Mouse (Mus musculus): ENCODE measurements around the gene Ntpcr.

GRCm38 (mm10) chr8:125726143-125726542, 3.6 kb upstream of the Ntpcr start:
- no peak for TF ChIP-seq EP300 (optimal IDR thresholded peaks at IDR 0.05)
- TF ChIP-seq CTCF (IDR thresholded peaks at IDR 0.05; ENCODE audit: low read depth): no peak
